Comparison of ENCODE assay signal across 8 mouse cellular contexts in genomic region chr5:74974726-74975411, GRCm38 (mm10).
DNase-seq lines count a peak whose midpoint lies in the region; ATAC-seq and TF ChIP-seq lines count a peak whose summit lies in the region.

No protein-coding gene starts in this region.

- H3K4me2 ChIP-seq in intestine, embryonic 15.5 days (replicated peaks): no peak overlapping the region
- H3K4me2 ChIP-seq in liver, embryonic 11.5 days: no peak overlapping the region

- ATAC-seq in intestine, embryonic 15.5 days: peak; percentile 72
- ATAC-seq in liver, embryonic 11.5 days (replicated peaks; ENCODE audit: low FRiP score): no peak

- H3K27ac ChIP-seq in intestine, embryonic 15.5 days: peak overlapping the region; percentile 1
- no peak overlapping the region for H3K27ac ChIP-seq in liver, embryonic 11.5 days (ENCODE audit: low read depth, low read length)
- H3K27ac ChIP-seq in small intestine, adult 2 months (ENCODE audit: insufficient read depth, low read depth, low read length): peak overlapping the region; percentile 76

- DNase-seq in embryo, embryonic 11 days: peak; percentile 33
- DNase-seq in embryo, embryonic 10.5 days (ENCODE audit: low spot score): no peak
- peak; percentile 86 for DNase-seq in MN1 (ENCODE audit: low spot score)
- DNase-seq in gastrocnemius, adult 18-20 months (ENCODE audit: low spot score): peak; percentile 77
- DNase-seq in liver, embryonic 11.5 days (ENCODE audit: low spot score): peak; percentile 33
- DNase-seq in embryo, embryonic 9.5 days (ENCODE audit: extremely low spot score): no peak

- no peaks in the 10 kb centered on the region for H3K36me3 ChIP-seq in intestine, embryonic 15.5 days
- no peaks in the 10 kb centered on the region for H3K36me3 ChIP-seq in liver, embryonic 11.5 days (ENCODE audit: control insufficient read depth, insufficient read depth, low read length)
- H3K36me3 ChIP-seq in small intestine, adult 2 months (ENCODE audit: control insufficient read depth, insufficient read depth, low read length): no peaks in the 10 kb centered on the region

- WGBS in intestine, embryonic 15.5 days: 34% methylated on average over 12 of the region's 12 CpGs
- 70% methylated on average over 12 of the region's 12 CpGs for WGBS in liver, embryonic 11.5 days
- 52% methylated on average over 12 of the region's 12 CpGs for WGBS in small intestine, adult 2 months

- H3K4me3 ChIP-seq in intestine, embryonic 15.5 days (replicated peaks): no peak overlapping the region
- H3K4me3 ChIP-seq in liver, embryonic 11.5 days (ENCODE audit: low read depth, low read length): no peak overlapping the region
- no peak overlapping the region for H3K4me3 ChIP-seq in small intestine, adult 2 months (ENCODE audit: low read depth, low read length)

- H3K9ac ChIP-seq in intestine, embryonic 15.5 days: no peak overlapping the region
- no peak overlapping the region for H3K9ac ChIP-seq in liver, embryonic 11.5 days (ENCODE audit: low read depth, low read length)

- H3K9me3 ChIP-seq in intestine, embryonic 15.5 days: no peaks in the 10 kb centered on the region
- no peaks in the 10 kb centered on the region for H3K9me3 ChIP-seq in liver, embryonic 11.5 days (ENCODE audit: control insufficient read depth, low read length)

- H3K27me3 ChIP-seq in intestine, embryonic 15.5 days (replicated peaks): no peaks in the 10 kb centered on the region
- H3K27me3 ChIP-seq in liver, embryonic 11.5 days (replicated peaks; ENCODE audit: control insufficient read depth, insufficient read depth, low read length): no peaks in the 10 kb centered on the region
- no peaks in the 10 kb centered on the region for H3K27me3 ChIP-seq in small intestine, adult 2 months (ENCODE audit: control insufficient read depth, insufficient read depth, low read length)

- H3K4me1 ChIP-seq in intestine, embryonic 15.5 days (replicated peaks): peaks cover 19% of the 10 kb centered on the region
- H3K4me1 ChIP-seq in liver, embryonic 11.5 days (replicated peaks; ENCODE audit: control insufficient read depth, insufficient read depth, low read length): no peaks in the 10 kb centered on the region
- H3K4me1 ChIP-seq in small intestine, adult 2 months (ENCODE audit: control insufficient read depth, insufficient read depth, insufficient read length, low read length): peaks cover 7% of the 10 kb centered on the region

- TF ChIP-seq CTCF in small intestine, adult 2 months (IDR thresholded peaks at IDR 0.05; ENCODE audit: extremely low read depth, insufficient read length, insufficient replicate concordance, low read depth, low read length): no peak

- TF ChIP-seq POLR2A in small intestine, adult 2 months (IDR thresholded peaks at IDR 0.05; ENCODE audit: low read depth, low read length): no peak

Comparison
In these comparisons a context has a peak if more than half of its experiments do, and no peak if none do; other contexts are left out.
1. DNase-seq: peak in embryo, embryonic 11 days (single experiment), MN1 (single experiment), gastrocnemius, adult 18-20 months (single experiment) and liver, embryonic 11.5 days (single experiment); none in embryo, embryonic 10.5 days (single experiment) and embryo, embryonic 9.5 days (single experiment).